Mouse (Mus musculus): ENCODE measurements around the gene Gdf15.
A peak's percentile ranks its signal among the peaks of the same experiment; 100 is the strongest.
"Not testable (repeated sequence)": the region's sequence is repeated elsewhere in the genome, so short reads cannot be mapped to it uniquely, and the experiment has no call there.

The Gdf15 gene

DNA sequence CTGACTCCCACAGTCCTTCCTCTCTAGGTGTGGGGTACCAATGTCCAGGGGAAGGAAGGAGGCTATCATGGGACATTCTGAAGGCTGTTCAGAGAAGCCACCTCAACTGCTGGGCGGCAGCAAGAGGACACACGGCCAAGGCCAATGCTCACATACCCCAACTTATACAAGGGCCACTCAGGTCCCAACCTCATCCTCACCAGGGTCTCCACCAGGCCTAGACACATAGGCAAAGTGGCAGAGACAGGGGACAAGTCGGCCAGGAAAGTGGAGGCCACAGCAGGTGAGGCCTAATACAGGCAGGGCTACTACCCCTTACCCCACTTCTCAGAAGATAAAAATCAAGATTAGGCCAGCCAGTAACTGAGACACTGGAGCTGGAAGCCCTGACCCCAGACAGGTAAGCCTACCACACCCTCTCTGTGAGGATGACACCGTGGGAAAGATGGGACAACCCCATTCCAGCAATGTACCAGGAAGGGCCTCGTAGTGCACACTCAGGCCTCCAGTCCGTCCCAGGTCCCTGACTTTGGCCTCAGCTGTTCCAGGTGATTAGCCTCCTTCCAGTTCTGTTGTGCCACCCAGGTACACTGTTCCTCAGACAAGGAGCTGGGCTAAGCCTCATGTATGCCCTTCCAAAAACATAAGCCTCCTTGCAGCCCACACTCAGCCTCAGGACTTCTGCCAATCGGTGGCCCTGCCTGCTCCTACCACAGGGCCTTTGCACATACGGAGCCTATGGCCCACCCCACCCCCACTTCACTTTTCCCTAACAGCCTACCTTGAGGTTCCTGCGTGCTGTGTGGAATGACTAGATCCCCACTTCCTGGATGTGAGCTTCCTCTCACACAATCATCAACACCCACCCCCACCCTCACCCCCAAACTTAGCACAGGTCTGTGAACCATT is 26.1 kb downstream of the Gdf15 start:
- no peak for DNase-seq (ENCODE audit: low spot score)

DNA sequence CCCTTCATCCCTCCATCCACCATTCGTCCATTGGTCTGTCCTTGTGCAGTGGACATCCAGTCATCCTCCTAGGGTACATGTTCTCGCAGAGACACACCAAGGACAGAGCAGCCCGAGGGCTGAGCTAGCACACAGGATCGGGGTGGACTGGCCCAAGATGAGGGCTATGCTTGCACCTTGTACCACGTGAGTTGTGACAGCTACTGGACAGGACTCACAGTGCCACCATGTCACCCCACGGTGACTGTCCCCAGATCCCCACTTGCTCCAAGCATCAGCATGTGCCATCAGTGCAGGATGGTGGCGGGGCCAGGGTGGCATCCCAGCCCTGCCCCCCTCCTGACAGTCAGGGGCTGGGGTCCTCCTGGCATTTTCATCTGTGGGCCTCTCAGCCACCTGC is 27.7 kb downstream of the Gdf15 start:
- DNase-seq (ENCODE audit: low spot score), result no peak

DNA sequence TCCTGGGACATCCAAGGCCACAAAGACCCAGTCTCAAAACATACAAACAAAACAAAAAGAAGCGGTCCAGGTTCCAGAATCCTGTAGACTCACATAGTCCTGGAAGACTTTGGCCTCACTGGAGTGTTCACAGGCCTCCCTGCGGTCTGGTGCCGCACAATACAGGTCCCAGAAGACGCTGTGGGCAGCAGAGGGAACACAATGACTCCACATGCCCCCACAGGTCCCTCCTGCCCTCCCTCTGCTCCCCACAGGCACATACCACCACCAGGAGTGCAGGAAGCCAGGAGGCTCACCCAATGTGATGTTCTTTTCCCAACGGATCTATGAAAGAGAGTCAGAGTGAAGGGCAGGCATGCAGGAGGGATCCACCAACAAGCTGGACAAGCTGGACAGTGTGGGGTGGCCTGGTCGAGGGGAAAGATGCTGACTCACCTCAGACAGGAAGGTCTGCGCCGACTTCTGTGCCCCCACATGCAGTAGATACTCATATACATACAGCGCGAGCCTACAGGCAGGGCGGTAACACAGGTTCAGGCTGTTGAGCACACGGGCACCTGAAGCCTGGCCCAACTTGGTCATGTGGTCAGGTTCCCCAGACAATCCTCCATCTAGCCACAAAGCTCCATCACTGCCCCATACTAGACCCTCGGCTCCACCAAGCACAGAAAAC is 30.0 kb downstream of the Gdf15 start:
- no peak for DNase-seq (ENCODE audit: low spot score)

DNA sequence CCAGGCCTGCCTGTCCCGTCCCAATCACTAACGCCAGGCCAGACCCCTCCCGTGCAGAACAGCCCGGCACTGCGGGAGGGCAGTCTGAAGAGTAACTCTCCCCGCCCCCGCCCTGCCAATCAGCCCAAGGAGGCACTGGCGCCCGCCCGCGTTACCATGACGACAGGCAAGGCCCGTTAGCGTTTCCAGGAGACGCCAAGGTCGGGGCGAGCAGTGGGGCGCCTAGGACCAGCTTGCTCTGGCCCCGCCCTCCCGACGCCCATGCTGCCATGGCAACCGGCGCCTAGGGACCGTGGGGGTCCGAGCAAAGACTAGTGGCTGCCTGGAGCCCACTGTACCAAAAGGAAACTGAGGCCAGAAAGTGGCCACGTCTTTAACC is 31.0 kb downstream of the Gdf15 start:
- peak; percentile 79 for DNase-seq (ENCODE audit: low spot score)

DNA sequence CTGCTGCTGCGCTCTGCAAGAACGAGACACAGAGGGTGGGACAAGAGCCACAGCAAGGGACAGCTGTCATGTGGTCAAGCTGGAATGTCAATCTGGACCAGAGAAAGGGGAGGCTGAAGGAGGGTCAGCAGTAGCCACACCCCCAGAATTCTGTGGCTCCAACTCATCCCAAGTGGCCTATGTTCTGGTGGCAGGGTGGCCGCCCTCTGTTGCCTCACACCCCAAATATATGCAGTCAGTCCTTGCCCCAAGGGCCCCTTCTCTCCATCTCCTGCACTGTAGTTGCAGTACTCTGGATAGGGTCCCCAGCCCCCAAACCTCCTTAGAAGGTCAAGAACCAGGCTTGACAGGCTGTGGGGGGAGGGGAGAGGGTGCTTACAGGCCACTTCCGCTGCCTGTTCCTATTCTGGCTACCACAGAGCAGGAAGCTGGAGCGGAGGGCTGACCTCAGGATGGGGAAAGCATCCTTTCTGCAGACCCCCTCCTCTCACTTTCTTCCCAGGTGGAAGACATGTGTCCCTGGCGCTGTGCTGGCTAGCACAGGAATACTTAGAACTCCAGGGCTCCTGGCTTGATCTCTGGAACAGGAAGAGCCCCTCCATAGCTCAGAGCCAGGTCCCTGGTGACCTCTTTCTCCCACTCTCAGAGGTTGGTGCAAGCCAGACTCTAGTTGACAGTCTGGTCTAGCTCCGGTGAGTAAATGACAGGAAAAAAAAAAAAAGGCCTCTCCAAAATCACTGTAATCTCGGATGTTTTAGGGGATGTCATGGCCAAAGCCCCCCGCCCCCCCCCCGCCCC is 31.6 kb downstream of the Gdf15 start:
- DNase-seq (ENCODE audit: low spot score), result peak; percentile 63

DNA sequence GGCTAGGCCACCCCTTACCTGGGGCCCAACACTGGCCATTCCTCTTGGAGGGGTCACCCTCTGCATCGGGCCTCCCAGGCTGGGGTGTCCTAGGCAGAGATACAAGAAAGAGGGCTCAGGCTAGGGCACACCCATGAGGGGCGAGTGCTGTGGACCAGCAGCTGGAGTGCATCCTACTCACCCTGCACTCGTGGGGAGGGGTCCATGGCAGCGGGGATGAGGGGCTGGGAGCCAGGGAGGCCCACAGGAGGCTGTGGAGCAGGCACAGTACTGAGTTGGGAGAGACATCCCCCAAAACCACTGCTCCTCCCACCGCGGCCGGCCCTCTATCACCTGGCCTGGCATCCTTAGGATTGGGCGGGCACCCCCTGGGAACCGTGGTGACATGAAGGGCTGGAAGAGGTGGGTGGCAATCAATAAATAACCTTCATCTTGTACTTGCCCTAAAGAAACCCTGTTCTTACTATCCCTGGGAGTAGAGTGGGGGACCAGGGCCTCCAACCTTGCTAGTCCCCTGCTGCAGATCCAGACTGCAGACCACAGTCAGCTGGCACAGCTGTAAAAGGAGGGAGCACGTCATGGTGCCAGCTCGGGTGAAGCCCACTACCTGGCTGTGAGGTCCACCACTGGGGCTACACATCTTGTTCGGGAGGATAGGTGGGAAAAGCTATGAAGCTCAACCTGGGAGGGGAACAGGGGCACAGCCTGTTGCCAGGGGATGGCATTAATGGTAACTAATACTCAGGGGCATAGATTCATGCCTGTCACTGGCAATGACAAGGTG is 32.6 kb downstream of the Gdf15 start:
- DNase-seq (ENCODE audit: low spot score), result no peak

DNA sequence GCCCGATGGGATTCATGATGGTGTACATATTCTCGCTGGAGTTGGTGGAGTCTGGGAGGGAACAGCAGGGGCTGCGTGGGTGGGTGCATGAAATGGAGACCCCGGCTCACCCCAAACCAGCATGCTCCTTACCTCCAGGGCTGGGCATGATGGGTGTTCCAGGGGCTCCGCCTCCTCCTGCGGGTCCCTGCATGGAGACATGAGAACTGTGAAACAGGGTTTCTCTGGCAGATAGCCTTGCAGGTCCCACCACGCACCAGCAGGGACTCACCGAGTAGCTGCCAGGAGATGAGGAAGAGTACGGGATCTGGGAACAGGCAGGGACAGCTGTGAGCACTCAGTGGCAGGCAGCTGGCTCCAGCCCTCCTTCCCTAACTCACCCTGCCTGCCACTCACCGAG is 33.5 kb downstream of the Gdf15 start:
- DNase-seq (ENCODE audit: low spot score), result no peak

DNA sequence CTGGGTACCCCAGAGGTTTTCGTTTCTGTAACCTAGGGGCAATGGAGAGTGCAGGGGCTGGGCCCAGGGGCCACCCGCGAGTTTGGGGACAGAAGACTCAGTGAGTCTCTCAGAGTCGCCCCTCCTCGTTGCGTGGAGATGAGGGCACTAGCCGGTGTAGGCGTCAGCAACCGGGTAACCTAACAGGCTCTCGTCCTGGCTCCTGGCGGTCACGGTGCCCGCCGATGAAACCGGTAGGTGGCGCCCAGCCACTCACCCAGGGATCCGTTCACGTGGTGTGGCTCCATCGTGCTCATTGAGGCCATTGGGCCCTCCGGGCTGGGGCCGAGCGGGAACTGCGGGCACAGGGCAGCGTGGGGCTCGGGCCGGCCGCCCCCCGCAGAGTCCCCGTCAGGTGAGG is 34.0 kb downstream of the Gdf15 start:
- peak; percentile 88 for DNase-seq (ENCODE audit: low spot score)

DNA sequence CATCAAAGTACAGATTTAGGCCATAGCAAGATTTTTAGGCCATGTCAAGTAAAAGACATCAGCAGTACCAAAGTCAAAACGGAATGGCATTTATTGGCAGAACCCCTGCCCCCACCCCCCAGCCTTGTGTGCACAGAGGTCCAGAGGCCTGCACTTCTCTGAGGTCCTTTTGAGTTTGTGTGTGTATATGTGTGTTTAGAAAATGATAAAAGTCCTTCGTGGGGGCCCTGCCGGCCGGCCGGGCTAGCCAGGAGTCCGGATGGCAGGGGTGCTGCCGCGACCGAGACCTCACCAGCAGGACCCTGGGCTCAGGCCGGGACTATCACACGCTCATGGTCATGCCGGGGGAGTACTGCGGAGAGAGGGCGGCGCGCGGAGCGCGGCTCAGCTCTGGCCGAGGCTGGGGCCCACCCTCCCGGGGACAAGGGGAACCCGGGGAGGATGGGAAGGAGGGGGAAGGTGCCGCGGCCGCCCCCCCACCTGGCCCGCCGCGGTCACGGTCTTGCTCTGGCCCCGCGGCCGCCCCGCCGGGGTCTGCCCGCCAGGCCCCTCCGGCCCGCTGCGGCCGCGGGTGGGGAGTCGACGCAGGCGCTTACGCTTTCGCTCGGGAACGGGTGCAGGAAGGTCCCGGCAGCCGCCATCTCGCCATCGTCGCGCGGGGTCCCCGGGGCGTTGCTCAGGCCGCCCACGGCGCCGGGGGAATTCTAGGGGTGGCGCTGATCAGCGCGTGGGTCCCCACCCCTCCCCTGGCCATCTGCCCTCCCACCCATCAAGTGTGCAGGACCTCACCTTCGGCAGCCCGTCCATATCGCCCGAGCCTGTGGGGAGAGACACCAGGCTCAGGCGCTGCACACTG is 34.6 kb downstream of the Gdf15 start:
- DNase-seq (ENCODE audit: low spot score), result no peak

DNA sequence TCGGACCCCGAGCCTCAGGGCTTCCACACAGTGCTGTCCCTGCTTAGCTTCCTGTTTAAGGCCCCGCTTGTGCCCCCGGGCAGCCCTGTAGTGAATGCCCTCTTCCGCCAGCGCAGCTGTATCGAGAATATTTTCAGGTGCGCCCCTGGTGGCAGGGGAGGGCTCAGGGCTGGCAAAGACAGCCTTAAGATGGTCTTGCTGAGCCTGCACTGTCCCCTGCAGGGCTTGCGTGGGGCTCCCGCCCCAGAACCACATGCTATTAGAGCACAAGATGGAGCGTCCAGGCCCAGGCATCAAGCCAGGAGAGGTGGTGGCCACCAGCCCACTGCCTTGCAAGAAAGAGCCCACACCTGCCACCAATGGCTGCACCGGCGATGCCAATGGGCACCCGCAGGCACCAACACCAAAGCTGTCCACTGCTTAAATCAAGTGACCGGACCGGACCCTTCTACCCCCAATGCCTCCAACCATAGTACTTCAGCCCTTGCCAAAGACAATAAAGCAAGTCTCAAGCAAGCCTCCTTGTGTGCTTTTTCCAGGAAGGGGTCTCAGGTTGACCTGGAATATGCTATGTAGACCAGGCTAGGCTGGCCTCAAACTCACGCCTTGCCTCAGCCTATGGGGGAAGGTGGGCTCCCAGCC is 35.4 kb downstream of the Gdf15 start:
- DNase-seq (ENCODE audit: low spot score), result no peak

DNA sequence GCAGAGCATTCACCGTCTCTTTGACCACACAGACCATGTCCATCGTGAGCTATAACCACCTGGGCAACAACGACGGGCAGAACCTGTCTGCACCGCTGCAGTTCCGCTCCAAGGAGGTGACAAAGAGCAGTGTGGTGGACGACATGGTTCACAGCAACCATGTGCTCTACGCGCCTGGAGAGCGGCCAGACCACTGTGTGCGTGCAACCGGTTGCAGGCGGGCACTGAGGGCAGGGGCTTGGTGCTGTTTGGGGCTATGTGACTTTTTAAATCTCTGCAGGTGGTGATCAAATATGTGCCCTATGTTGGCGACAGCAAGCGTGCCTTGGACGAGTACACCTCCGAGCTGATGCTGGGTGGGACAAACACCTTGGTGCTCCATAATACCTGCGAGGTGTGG is 36.0 kb downstream of the Gdf15 start:
- no peak for DNase-seq (ENCODE audit: low spot score)

DNA sequence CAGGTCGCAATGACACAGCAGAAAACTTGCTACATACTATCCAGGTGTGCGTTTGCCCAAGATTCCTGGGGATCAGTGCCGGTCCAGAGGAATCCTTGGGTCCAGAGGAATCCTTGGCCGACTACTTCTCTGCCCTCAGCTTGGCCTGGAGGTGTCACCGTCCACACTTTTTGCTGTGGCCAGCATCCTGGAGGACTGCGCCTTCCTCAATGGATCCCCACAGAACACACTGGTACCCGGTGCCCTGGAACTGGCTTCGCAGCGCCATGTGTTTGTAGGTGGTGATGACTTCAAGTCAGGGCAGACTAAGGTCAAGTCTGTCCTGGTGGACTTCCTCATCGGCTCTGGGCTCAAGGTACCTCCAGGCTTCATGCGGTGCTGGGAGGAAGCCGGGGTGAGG is 36.4 kb downstream of the Gdf15 start:
- no peak for DNase-seq (ENCODE audit: low spot score)

DNA sequence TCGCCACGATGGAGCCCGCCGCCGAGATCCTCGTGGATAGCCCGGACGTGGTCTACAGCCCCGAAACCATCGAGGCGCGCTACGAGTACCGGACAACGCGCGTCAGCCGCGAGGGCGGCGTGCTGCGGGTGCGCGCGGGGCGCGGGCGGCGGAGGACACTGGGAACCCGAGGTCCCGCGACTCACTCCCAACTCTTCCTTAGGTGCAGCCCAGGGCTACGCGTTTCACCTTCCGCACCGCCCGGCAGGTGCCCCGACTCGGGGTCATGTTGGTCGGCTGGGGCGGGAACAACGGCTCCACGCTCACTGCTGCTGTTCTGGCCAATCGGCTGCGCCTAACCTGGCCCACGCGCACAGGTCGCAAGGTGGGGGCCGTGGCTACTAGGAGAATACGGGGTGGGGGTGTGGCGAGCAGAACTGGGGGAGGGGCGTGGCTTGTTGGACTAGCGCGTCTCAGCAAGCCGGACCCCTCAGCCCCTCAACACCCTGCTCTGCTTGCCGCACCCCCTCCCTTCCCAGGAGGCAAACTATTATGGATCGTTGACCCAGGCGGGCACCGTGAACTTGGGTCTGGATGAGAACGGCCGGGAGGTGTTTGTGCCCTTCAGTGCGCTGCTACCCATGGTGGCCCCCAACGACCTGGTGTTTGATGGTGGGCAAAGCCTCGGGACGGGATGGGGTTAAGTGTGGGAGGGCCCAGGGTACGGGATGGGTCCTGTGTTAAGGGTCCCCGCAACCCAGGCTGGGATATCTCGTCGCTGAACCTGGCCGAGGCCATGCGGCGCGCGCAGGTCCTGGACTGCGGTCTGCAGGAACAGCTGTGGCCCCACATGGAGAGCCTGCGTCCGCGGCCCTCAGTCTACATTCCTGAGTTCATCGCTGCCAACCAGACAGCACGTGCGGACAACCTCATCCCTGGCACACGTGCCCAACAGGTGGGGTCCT is 37.4 kb downstream of the Gdf15 start:
- DNase-seq (ENCODE audit: low spot score), result no peak

DNA sequence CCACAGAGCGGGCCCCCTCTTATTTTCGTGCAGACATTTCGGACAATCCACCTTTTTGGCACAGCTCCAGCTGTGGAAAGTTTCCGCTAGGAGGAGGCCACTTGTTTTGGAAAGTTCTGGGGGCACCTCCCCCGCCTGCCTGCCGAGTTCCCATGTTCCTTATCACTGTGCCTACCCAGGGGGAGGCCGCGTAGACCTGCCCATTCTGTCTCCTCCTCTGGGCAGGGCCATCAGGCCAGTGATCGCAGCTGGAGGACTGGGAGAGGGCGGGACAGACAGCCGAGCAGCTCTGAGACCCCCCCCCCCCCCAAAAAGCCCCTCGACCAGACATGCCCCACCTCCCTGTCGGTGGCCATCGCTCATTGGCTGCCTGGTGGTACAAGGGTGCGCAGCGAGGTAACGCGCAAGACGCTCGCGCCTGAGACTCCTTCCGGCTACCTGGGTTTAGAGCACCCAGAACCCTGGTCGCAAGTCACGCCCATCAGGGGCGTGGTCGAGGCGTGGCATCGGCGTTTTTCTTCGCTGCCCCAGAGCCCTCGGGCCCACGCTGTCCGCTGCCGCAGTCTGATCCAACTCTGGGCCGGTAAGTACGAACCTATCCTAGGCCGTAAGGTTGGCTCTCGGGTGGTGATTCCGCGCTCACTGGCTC is 38.2 kb downstream of the Gdf15 start, which contains the start of gene Isyna1:
Gene Isyna1, plus strand, starts transcription at position 413 of the 649 bp plus-strand sequence.
- peak; percentile 72 for DNase-seq (ENCODE audit: low spot score)

DNA sequence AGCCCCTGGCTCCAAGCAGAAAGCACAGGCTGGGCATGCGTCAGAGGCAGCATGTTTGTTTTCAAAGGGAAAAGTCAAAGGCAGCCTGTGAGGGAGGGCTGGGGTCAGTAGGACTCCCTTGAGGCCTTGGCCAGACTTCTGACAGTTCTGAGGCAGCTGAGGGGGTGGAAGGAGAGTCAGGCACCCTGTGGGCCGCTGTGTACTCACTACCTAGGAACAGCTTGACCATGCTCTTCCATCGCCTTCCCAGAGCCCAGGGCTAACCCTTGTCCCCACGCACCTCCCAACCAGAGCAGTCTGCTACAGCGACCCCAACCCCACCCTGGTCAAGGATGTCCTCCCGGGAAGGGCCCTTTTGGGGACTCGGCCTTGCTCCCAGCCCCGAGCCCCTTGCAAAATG is 39.1 kb downstream of the Gdf15 start:
- DNase-seq (ENCODE audit: low spot score), result no peak

DNA sequence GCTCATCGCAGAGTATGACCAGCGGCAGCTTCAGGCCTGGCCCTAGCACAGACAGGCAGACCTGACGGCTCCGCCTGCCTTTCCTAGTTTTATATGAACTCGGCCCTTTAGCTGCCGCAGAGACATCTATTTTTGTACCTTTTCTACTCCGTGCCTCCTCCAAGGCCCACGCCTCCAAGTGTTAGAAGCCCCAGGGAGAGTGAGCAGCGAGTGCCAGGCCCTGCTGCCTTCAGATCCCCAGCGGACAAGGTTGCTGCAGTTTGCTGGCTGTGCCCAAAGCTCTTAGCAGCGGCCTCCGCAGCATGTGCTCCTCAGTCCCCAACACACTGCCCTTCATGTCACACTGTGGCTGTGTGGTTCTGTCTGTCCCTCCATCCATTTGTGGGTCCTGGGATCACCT is 40.7 kb downstream of the Gdf15 start:
- no peak for DNase-seq (ENCODE audit: low spot score)

DNA sequence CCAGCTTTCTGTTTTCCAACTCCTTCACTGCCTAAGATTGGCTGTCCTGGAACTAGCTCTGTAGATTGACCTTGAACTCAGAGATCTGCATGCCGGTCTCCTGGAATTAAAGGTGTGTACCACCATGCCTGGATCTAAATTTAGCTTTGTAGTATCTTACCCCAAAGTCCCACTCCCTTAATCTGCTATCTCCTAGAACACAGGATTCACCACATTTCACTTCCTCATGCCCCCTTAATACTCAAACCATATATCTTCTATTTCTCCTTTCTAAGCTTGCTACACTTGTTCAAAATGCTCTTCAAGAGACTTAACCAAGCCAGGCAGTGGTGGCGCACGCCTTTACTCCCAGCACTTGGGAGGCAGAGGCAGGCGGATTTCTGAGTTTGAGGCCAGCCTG is 44.3 kb downstream of the Gdf15 start:
- DNase-seq (ENCODE audit: low spot score), result not testable (repeated sequence)

DNA sequence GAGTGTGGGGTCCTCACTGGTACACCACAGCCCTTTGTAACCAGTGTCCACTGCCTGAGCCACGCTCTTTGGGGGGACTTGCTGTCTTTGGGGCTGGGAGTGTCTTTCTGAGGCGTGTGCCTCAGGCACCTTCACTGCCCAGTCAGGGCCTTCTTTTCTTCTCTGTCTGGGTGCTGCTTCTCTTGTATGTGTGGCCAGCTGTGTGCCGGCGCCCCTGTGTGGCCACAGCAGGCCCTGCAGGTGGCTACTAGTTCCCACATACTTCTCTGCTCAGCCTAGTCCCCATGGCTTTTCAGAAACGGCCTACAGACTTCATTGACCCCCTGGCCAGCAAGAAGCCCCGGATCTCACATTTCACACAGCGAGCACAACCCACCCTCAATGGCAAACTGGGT is 47.0 kb downstream of the Gdf15 start:
- peak; percentile 88 for DNase-seq (ENCODE audit: low spot score)

All from layer of hippocampus, adult 11-12 months (tissue).